Mouse (Mus musculus): ENCODE results near the gene Eml1.

DNA sequence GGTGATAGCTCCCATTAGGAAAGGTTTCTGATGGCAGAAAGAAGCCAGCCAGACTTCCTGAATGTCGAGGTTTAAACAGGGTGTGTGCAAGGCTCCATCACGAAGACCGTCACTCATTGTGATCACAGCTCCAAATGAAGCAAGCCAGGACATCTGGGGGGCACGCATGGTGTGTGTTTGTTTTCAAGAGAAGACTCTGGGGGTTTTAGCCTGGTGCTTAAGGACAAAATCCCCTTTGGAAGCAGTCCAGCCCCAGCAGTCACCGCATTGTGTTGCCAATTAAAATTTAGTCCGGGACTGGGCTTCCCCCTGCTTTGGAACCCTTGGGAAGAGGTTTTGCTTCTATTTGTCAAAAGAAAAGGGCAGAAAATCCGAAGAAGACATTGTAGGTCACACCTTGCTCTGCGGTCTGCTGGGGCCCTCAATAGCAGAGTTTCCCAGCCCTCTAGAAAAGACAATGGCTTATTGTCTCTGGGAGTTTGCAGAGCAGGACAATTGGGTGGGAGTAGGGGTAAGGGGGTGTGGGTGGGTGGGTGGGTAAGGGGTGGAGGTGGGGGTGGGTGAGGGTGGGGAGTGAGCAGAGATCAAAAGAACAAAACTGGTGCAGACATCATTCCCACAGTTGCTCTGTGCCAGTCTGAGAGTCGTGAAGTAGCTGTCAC lies 110.1 kb downstream of the Eml1 start:
- TF ChIP-seq CTCF (IDR thresholded peaks at IDR 0.05; ENCODE audit: borderline replicate concordance, control insufficient read depth, extremely low read depth, insufficient read depth, low read length, poor library complexity): no peak
- no peak for TF ChIP-seq POLR2A (IDR thresholded peaks at IDR 0.05; ENCODE audit: control insufficient read depth, extremely low read depth, insufficient read depth, low read length, poor library complexity)
